Mouse (Mus musculus): ENCODE data around the gene Lsg1. TPM values are rescaled to one million over a fixed set of nuclear protein-coding genes. Genes with fewer than 3 reads are reported as not detected.
A peak's percentile ranks its signal among the peaks of the same experiment; 100 is the strongest.

Lsg1 gene
- polyA plus RNA-seq, 1 experiment from 2014 or later = 52.2 TPM

- Histone ChIP-seq H3K9ac (ENCODE audit: low read depth, low read length) (peak overlapping the region; percentile 46; the same call in 1 of the 2 replicates), H3K4me3 (ENCODE audit: low read depth, low read length) (peak overlapping the region; percentile 61), H3K27ac (replicated peaks; ENCODE audit: low read depth, low read length) (peak overlapping the region; percentile 76), H3K9me3 (ENCODE audit: control insufficient read depth, low read length) (no peaks in the 10 kb centered on the region), H3K27me3 (replicated peaks; ENCODE audit: control insufficient read depth, insufficient read depth, low read length) (peaks cover 6% of the 10 kb centered on the region; the same call in 1 of the 2 replicates), H3K4me1 (ENCODE audit: control insufficient read depth, insufficient read depth, low read length) (peaks cover 52% of the 10 kb centered on the region), H3K4me2 (ENCODE audit: low read depth, low read length) (peak overlapping the region; percentile 96), H3K36me3 (ENCODE audit: control insufficient read depth, insufficient read depth, low read length) (no peaks in the 10 kb centered on the region)
- ATAC-seq (ENCODE audit: low read depth) = no peak
- 29% methylated on average over 18 of the region's 18 CpGs for WGBS
- DNase-seq (ENCODE audit: low spot score) = no peak
Measured at GRCm38 (mm10) chr16:30602684-30603530, 15.5 kb upstream of the Lsg1 start.

DNA sequence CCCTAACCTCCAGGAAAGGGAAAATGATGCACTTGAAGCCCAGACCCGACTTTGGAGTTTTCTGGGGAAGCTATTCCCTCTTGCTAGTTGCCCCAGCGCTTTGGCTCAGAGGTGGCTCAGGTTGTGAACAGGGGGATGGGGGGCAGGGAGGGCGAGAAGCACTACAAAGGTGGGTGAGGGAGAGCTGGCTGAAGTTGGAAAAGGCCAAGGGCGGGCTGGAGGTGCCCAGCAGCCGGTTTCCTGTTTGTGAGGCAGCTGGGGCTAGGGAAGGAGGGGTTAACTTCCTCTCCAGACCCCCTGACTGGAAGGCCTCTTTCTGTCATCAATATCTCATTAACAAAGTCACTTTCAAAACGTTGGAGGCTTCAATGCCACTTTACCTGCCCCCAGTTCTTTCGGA is 14.6 kb upstream of the Lsg1 start:
- no peak for DNase-seq (ENCODE audit: low spot score)
- Histone ChIP-seq H3K27ac (replicated peaks; ENCODE audit: low read depth, low read length) (peak overlapping the region; percentile 44), H3K4me1 (ENCODE audit: control insufficient read depth, insufficient read depth, low read length) (peaks cover 56% of the 10 kb centered on the region), H3K9ac (ENCODE audit: low read depth, low read length) (peak overlapping the region; percentile 77), H3K4me3 (ENCODE audit: low read depth, low read length) (peak overlapping the region; percentile 61), H3K27me3 (replicated peaks; ENCODE audit: control insufficient read depth, insufficient read depth, low read length) (peaks cover 6% of the 10 kb centered on the region; the same call in 1 of the 2 replicates), H3K36me3 (ENCODE audit: control insufficient read depth, insufficient read depth, low read length) (no peaks in the 10 kb centered on the region), H3K9me3 (ENCODE audit: control insufficient read depth, low read length) (no peaks in the 10 kb centered on the region), H3K4me2 (ENCODE audit: low read depth, low read length) (peak overlapping the region; percentile 96)
- 15% methylated on average over 7 of the region's 7 CpGs for WGBS
- no peak for ATAC-seq (ENCODE audit: low read depth)

DNA sequence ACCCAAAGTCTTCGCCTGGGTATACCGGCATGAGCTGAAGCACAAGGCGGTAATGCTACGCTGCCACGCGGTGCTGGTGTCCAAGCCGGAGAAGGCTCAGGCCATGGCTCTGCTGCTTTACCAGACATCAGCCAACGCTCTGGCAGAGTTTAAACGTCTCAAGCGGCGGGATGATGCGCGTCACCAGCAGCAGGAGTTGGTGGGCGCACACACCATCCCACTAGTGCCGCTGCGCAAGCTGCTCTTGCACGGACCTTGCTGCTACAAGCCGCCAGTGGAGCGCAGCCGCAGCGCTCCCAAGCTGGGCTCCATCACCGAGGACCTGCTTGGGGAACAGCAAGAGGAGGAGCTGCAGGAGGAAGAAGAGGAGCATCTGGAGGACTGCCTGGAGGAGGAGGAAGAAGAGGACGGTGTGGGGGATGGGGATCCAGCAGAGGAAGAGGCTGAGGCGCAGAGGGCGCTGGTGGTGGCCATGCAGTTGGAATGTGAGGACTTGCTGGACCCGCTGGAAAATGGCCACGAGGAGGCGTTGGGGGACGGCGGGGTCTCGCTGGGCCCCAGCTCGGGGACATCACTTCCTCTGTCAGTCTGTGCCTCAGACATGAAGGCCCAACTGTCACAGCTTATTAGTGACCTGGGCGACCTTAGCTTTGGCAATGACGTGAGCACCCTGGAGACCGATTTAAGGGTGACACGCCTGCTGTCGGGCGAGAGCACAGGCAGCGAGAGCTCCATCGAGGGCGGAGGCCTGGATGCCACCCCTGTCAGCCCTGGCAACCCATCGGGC is 13.8 kb upstream of the Lsg1 start:
- DNase-seq (ENCODE audit: low spot score) (peak; percentile 65), ATAC-seq (ENCODE audit: low read depth) (no peak)
- Histone ChIP-seq H3K4me3 (ENCODE audit: low read depth, low read length) (peak overlapping the region; percentile 61), H3K36me3 (ENCODE audit: control insufficient read depth, insufficient read depth, low read length) (no peaks in the 10 kb centered on the region), H3K27me3 (replicated peaks; ENCODE audit: control insufficient read depth, insufficient read depth, low read length) (peaks cover 6% of the 10 kb centered on the region; the same call in 1 of the 2 replicates), H3K9ac (ENCODE audit: low read depth, low read length) (peak overlapping the region; percentile 77), H3K4me1 (ENCODE audit: control insufficient read depth, insufficient read depth, low read length) (peaks cover 56% of the 10 kb centered on the region), H3K9me3 (ENCODE audit: control insufficient read depth, low read length) (no peaks in the 10 kb centered on the region), H3K4me2 (ENCODE audit: low read depth, low read length) (peak overlapping the region; percentile 96), H3K27ac (replicated peaks; ENCODE audit: low read depth, low read length) (peak overlapping the region; percentile 44)
- WGBS = 8% methylated on average over 37 of the region's 42 CpGs

DNA sequence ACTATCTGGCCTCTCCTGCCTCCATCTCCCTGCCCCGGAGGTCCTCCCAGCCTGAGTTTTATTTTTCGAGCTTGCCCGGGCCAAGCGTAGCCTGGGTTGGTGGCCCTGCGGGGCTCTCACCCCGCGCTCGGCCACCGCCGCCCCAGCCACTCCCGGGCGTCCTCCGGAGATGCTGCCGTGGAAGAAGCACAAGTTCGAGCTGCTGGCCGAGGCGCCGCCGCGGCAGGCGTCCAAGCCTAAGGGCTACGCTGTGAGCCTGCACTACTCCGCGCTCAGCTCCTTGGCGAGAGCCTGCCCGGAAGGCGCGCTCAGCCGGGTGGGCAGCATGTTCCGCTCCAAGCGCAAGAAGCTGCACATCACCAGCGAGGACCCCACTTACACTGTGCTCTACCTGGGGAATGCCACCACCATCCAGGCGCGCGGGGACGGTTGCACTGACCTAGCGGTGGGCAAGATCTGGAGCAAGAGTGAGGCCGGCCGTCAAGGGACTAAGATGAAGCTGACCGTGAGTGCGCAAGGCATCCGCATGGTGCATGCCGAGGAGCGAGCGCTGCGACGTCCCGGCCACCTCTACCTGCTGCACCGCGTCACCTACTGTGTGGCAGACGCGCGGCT is 13.1 kb upstream of the Lsg1 start:
- H3K4me1 ChIP-seq (ENCODE audit: control insufficient read depth, insufficient read depth, low read length) = peaks cover 50% of the 10 kb centered on the region
- 0 out of 2 replicates have a peak, but pooled peaks have one; percentile 3 for ATAC-seq (ENCODE audit: low read depth)
- H3K27ac ChIP-seq (replicated peaks; ENCODE audit: low read depth, low read length) = peak overlapping the region; percentile 77
- under 1% methylated on average over 40 of the region's 53 CpGs for WGBS
- H3K27me3 ChIP-seq (replicated peaks; ENCODE audit: control insufficient read depth, insufficient read depth, low read length) = peaks cover 6% of the 10 kb centered on the region; the same call in 1 of the 2 replicates
- no peaks in the 10 kb centered on the region for H3K9me3 ChIP-seq (ENCODE audit: control insufficient read depth, low read length)
- H3K9ac ChIP-seq (ENCODE audit: low read depth, low read length) = peak overlapping the region; percentile 77
- H3K4me2 ChIP-seq (ENCODE audit: low read depth, low read length) = peak overlapping the region; percentile 96
- peak overlapping the region; percentile 61 for H3K4me3 ChIP-seq (ENCODE audit: low read depth, low read length)
- H3K36me3 ChIP-seq (ENCODE audit: control insufficient read depth, insufficient read depth, low read length) = no peaks in the 10 kb centered on the region
- DNase-seq (ENCODE audit: low spot score) = peak; percentile 63

DNA sequence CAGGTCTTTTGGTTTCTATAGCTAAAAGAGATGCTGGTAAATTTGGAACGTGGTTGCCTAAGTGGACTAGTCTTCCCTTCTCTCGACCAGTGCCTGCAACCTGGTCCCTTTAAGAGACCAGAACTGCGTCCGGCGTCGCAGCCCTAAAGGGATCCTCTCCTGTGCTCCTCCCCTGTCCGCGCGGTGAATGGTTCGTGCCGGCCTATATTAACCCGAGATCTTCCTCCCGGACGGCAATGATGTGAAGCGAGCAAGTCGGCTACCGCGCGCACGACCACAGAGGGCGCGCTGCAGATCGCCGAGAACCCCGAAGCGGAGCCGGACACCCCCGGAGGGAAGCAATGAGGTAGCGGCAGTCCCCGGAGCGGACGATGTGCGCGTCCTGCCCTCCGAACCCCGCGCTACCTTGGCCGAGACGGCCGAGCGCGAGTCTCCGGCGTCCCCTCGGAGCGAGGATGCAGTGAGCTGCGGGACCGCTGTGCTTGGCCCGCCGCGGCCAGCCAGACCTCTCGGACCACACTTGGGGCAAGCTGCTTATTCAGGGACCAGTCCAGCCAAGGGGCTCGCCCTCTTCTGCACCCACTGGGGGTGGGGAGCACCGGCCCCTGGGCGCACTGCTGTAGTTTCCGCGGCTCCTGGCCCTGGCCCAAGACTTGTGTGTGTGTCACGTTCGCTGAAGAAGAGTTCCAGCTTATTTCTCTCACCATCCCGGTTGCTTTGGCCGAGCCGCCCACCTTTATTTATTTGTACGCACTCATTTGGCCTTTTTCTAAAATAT is 12.3 kb upstream of the Lsg1 start, which contains the start of gene Fam43a:
TSS of gene Fam43a (plus strand) at position 233 of the 778 bp plus-strand sequence.
- Histone ChIP-seq H3K27me3 (replicated peaks; ENCODE audit: control insufficient read depth, insufficient read depth, low read length) (peaks cover 6% of the 10 kb centered on the region; the same call in 1 of the 2 replicates), H3K36me3 (ENCODE audit: control insufficient read depth, insufficient read depth, low read length) (no peaks in the 10 kb centered on the region), H3K27ac (replicated peaks; ENCODE audit: low read depth, low read length) (peak within 1 kb of the TSS; percentile 77), H3K9ac (ENCODE audit: low read depth, low read length) (peak within 1 kb of the TSS; percentile 77), H3K4me2 (ENCODE audit: low read depth, low read length) (peak within 1 kb of the TSS; percentile 96), H3K4me1 (ENCODE audit: control insufficient read depth, insufficient read depth, low read length) (peaks cover 44% of the 10 kb centered on the region), H3K4me3 (ENCODE audit: low read depth, low read length) (peak within 1 kb of the TSS; percentile 61), H3K9me3 (ENCODE audit: control insufficient read depth, low read length) (no peaks in the 10 kb centered on the region)
- WGBS = under 1% methylated on average over 48 of the region's 63 CpGs
- ATAC-seq (ENCODE audit: low read depth) = peak; percentile 81
- DNase-seq (ENCODE audit: low spot score) = peak; percentile 93

- no peaks in the 10 kb centered on the region for H3K36me3 ChIP-seq (ENCODE audit: control insufficient read depth, insufficient read depth, low read length)
- DNase-seq (ENCODE audit: low spot score) (peak; percentile 87), ATAC-seq (ENCODE audit: low read depth) (peak; percentile 34; the same call in 1 of the 2 replicates)
- peaks cover 6% of the 10 kb centered on the region; the same call in 1 of the 2 replicates for H3K27me3 ChIP-seq (replicated peaks; ENCODE audit: control insufficient read depth, insufficient read depth, low read length)
- no peak overlapping the region for H3K9ac ChIP-seq (ENCODE audit: low read depth, low read length)
- H3K27ac ChIP-seq (replicated peaks; ENCODE audit: low read depth, low read length) = no peak overlapping the region
- H3K4me2 ChIP-seq (ENCODE audit: low read depth, low read length) = peak overlapping the region; percentile 49
- peaks cover 20% of the 10 kb centered on the region for H3K4me1 ChIP-seq (ENCODE audit: control insufficient read depth, insufficient read depth, low read length)
- WGBS = 12% methylated on average over 16 of the region's 16 CpGs
- no peak overlapping the region for H3K4me3 ChIP-seq (ENCODE audit: low read depth, low read length)
- no peaks in the 10 kb centered on the region for H3K9me3 ChIP-seq (ENCODE audit: control insufficient read depth, low read length)
Measured at GRCm38 (mm10) chr16:30596959-30597681, 9.7 kb upstream of the Lsg1 start.

DNA sequence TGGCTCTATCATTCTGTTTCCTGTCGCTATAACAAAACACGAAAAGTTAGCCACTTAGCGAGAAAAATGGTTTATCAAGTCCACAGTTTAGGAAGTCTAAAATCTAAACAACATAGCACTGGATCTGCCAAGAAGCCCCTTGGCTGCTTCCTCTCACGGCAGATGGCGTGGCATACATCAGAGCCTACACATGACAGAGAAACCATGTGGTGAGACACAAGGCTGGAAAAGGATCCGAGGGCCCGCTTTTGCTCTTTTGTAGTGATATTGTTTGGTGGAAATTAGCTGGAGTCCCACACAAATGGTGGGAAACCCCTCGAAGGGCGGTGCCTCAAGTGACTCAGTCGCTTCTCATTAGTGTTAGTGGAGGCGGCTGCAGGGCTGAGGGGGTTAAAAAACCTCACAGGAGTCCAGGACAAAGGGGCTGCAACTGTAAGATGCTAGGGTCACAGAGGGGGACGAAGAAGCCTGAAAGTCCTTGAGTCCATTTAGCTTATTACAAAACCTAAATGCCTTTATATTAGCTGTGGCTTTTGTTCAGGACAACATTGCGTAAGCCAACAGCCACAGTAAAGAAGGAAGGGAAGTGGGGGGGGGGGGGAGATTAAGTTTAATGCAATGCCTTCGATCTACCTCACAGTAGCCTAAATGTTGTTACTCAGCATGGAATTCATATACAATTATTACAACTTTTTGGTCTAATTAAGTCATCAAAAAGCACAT is 8.6 kb upstream of the Lsg1 start:
- no peak for ATAC-seq (ENCODE audit: low read depth)
- H3K4me2 ChIP-seq (ENCODE audit: low read depth, low read length) = no peak overlapping the region
- DNase-seq (ENCODE audit: low spot score) = no peak
- H3K4me3 ChIP-seq (ENCODE audit: low read depth, low read length) = no peak overlapping the region
- H3K9me3 ChIP-seq (ENCODE audit: control insufficient read depth, low read length) = no peaks in the 10 kb centered on the region
- no peak overlapping the region for H3K27ac ChIP-seq (replicated peaks; ENCODE audit: low read depth, low read length)
- peaks cover under 1% of the 10 kb centered on the region; the same call in 1 of the 2 replicates for H3K27me3 ChIP-seq (replicated peaks; ENCODE audit: control insufficient read depth, insufficient read depth, low read length)
- H3K4me1 ChIP-seq (ENCODE audit: control insufficient read depth, insufficient read depth, low read length) = peaks cover 9% of the 10 kb centered on the region
- no peaks in the 10 kb centered on the region for H3K36me3 ChIP-seq (ENCODE audit: control insufficient read depth, insufficient read depth, low read length)
- 72% methylated on average over 14 of the region's 14 CpGs for WGBS
- no peak overlapping the region for H3K9ac ChIP-seq (ENCODE audit: low read depth, low read length)

Data from embryonic facial prominence, embryonic 14.5 days (tissue).